Mouse (Mus musculus): ENCODE results near the gene Cat.
A peak's percentile ranks its signal among the peaks of the same experiment; 100 is the strongest.

The Cat gene

GRCm38 (mm10) chr2:103477456-103477855, 7.5 kb downstream of the Cat start:
- DNase-seq (ENCODE audit: low spot score in 2 of 2), result no peak

- DNase-seq (ENCODE audit: low spot score in 2 of 2), result no peak
Observed at GRCm38 (mm10) chr2:103476657-103477056, 8.3 kb downstream of the Cat start.

GRCm38 (mm10) chr2:103476180-103476579, 8.8 kb downstream of the Cat start:
- DNase-seq (ENCODE audit: low spot score in 2 of 2), result no peak

- no peak for DNase-seq (ENCODE audit: low spot score in 2 of 2)
Observed at GRCm38 (mm10) chr2:103473362-103473761, 11.6 kb downstream of the Cat start.

GRCm38 (mm10) chr2:103466984-103467588, 17.9 kb downstream of the Cat start:
- DNase-seq (ENCODE audit: low spot score in 2 of 2), result no peak

- no peak for DNase-seq (ENCODE audit: low spot score in 2 of 2)
Observed at GRCm38 (mm10) chr2:103466272-103466671, 18.7 kb downstream of the Cat start.

GRCm38 (mm10) chr2:103465429-103465828, 19.5 kb downstream of the Cat start:
- DNase-seq (ENCODE audit: low spot score in 2 of 2), result no peak

- DNase-seq (ENCODE audit: low spot score in 2 of 2), result no peak
Observed at GRCm38 (mm10) chr2:103464524-103464923, 20.4 kb downstream of the Cat start.

GRCm38 (mm10) chr2:103462746-103463145, 22.2 kb downstream of the Cat start:
- no peak for DNase-seq (ENCODE audit: low spot score in 2 of 2)

GRCm38 (mm10) chr2:103461743-103462142, 23.2 kb downstream of the Cat start:
- DNase-seq (ENCODE audit: low spot score in 2 of 2), result no peak

- DNase-seq (ENCODE audit: low spot score in 2 of 2), result no peak
Observed at GRCm38 (mm10) chr2:103461210-103461609, 23.8 kb downstream of the Cat start.

- DNase-seq (ENCODE audit: low spot score in 2 of 2), result no peak
Observed at GRCm38 (mm10) chr2:103459069-103459468, 25.9 kb downstream of the Cat start.

GRCm38 (mm10) chr2:103457628-103458027, 27.3 kb downstream of the Cat start:
- DNase-seq (ENCODE audit: low spot score in 2 of 2), result no peak

GRCm38 (mm10) chr2:103457048-103457447, 27.9 kb downstream of the Cat start:
- DNase-seq (ENCODE audit: low spot score in 2 of 2), result no peak

- peak; percentile 83 to 90 for DNase-seq (ENCODE audit: low spot score in 2 of 2)
Observed at GRCm38 (mm10) chr2:103456646-103457045, 28.3 kb downstream of the Cat start.

GRCm38 (mm10) chr2:103455748-103456147, 29.2 kb downstream of the Cat start:
- no peak for DNase-seq (ENCODE audit: low spot score in 2 of 2)

- DNase-seq (ENCODE audit: low spot score in 2 of 2), result no peak
Observed at GRCm38 (mm10) chr2:103452550-103452949, 32.4 kb downstream of the Cat start.

GRCm38 (mm10) chr2:103450267-103450666, 34.7 kb downstream of the Cat start:
- DNase-seq (ENCODE audit: low spot score in 2 of 2), result no peak

GRCm38 (mm10) chr2:103449813-103450212, 35.1 kb downstream of the Cat start:
- DNase-seq (ENCODE audit: low spot score in 2 of 2), result no peak

- DNase-seq (ENCODE audit: low spot score in 2 of 2), result no peak
Observed at GRCm38 (mm10) chr2:103448947-103449560, 35.9 kb downstream of the Cat start.

- DNase-seq (ENCODE audit: low spot score in 2 of 2), result no peak
Observed at GRCm38 (mm10) chr2:103446326-103446725, 38.6 kb downstream of the Cat start.

- DNase-seq (ENCODE audit: low spot score in 2 of 2), result peak; percentile 41 to 70
Observed at GRCm38 (mm10) chr2:103445776-103446175, 39.2 kb downstream of the Cat start.

GRCm38 (mm10) chr2:103439710-103440109, 45.2 kb downstream of the Cat start:
- peak; percentile 53 to 84 for DNase-seq (ENCODE audit: low spot score in 2 of 2)

All from spleen, postnatal 10 days (tissue).